Mouse (Mus musculus) cerebellum, postnatal 10 days (tissue): ENCODE data around the gene Slc6a18.

Experiments used
- DNase-seq, 2 experiments: peaks; one replicate each; pipeline ENCODE4 v3.0.0; 2021; ENCODE audit warnings: mixed read lengths in 2 of 2

Slc6a18 gene

GRCm38 (mm10) chr13:73684412-73684811, 6.6 kb upstream of the Slc6a18 start:
- no peak for DNase-seq

- peak; percentile 55 to 60 for DNase-seq
Observed at GRCm38 (mm10) chr13:73683682-73684081, 5.9 kb upstream of the Slc6a18 start.

GRCm38 (mm10) chr13:73682226-73682625, 4.4 kb upstream of the Slc6a18 start:
- DNase-seq, result no peak

GRCm38 (mm10) chr13:73680394-73680793, 2.6 kb upstream of the Slc6a18 start:
- DNase-seq, result no peak

- DNase-seq, result no peak
Observed at GRCm38 (mm10) chr13:73679311-73679710, 1.5 kb upstream of the Slc6a18 start.

- no peak for DNase-seq
Observed at GRCm38 (mm10) chr13:73675161-73675560, 2.7 kb downstream of the Slc6a18 start.

- no peak for DNase-seq
Observed at GRCm38 (mm10) chr13:73660163-73660695, 17.6 kb downstream of the Slc6a18 start.

- no peak for DNase-seq
Observed at GRCm38 (mm10) chr13:73658953-73659352, 18.9 kb downstream of the Slc6a18 start.

- no peak for DNase-seq
Observed at GRCm38 (mm10) chr13:73654976-73655375, 22.8 kb downstream of the Slc6a18 start.

- no peak for DNase-seq
Observed at GRCm38 (mm10) chr13:73653266-73653665, 24.6 kb downstream of the Slc6a18 start.

- peak; percentile 82 to 84 for DNase-seq
Observed at GRCm38 (mm10) chr13:73646397-73647087, 31.3 kb downstream of the Slc6a18 start.

- DNase-seq, result no peak
Observed at GRCm38 (mm10) chr13:73641296-73641695, 36.5 kb downstream of the Slc6a18 start.

GRCm38 (mm10) chr13:73637826-73638225, 40.0 kb downstream of the Slc6a18 start:
- DNase-seq, result no peak

- DNase-seq, result no peak
Observed at GRCm38 (mm10) chr13:73631837-73632236, 46.0 kb downstream of the Slc6a18 start.

- peak in 1 of 2 experiments; percentile 43 for DNase-seq
Observed at GRCm38 (mm10) chr13:73628586-73629113, 49.2 kb downstream of the Slc6a18 start.

- peak; percentile 18 to 73 for DNase-seq
Observed at GRCm38 (mm10) chr13:73626745-73627549, 50.9 kb downstream of the Slc6a18 start, which contains the start of gene Tert. TSS of gene Tert (plus strand) at chr13:73626911.

- peak in 1 of 2 experiments; percentile 71 for DNase-seq
Observed at GRCm38 (mm10) chr13:73626410-73626744, 51.4 kb downstream of the Slc6a18 start.

- peak in 1 of 2 experiments; percentile 24 for DNase-seq
Observed at GRCm38 (mm10) chr13:73620637-73621036, 57.2 kb downstream of the Slc6a18 start.

- no peak for DNase-seq
Observed at GRCm38 (mm10) chr13:73618406-73618805, 59.4 kb downstream of the Slc6a18 start.
